Comparison of ENCODE assay signal across 8 mouse cellular contexts in genomic region chr2:158375443-158376122, GRCm38 (mm10). TPM values are rescaled to one million over a fixed set of nuclear protein-coding genes. Genes with fewer than 3 reads are reported as not detected.
DNase-seq lines count a peak whose midpoint lies in the region; ATAC-seq and TF ChIP-seq lines count a peak whose summit lies in the region.

Gene Snhg11, plus strand, starts transcription at chr2:158375638.

- H3K4me2 ChIP-seq in forebrain, embryonic 15.5 days (replicated peaks), result peak within 1 kb of the TSS; percentile 37
- peak within 1 kb of the TSS; percentile 61 for H3K4me2 ChIP-seq in kidney, embryonic 16.5 days (replicated peaks; ENCODE audit: low read depth, low read length)
- H3K4me2 ChIP-seq in limb, embryonic 14.5 days (replicated peaks; ENCODE audit: low read depth, low read length, severe bottlenecking), result peak within 1 kb of the TSS; percentile 59
- peak within 1 kb of the TSS; percentile 56 for H3K4me2 ChIP-seq in midbrain, embryonic 14.5 days (ENCODE audit: low read length)

- peaks cover 4% of the 10 kb centered on the region; the same call in 1 of the 2 replicates for H3K4me1 ChIP-seq in forebrain, embryonic 15.5 days
- no peaks in the 10 kb centered on the region; the same call in 1 of the 2 replicates for H3K4me1 ChIP-seq in kidney, embryonic 16.5 days (ENCODE audit: insufficient read depth, low read length)
- no peaks in the 10 kb centered on the region for H3K4me1 ChIP-seq in limb, embryonic 14.5 days (ENCODE audit: control insufficient read depth, insufficient read depth, low read length)
- H3K4me1 ChIP-seq in midbrain, embryonic 14.5 days (ENCODE audit: control insufficient read depth, insufficient read depth, low read length), result no peaks in the 10 kb centered on the region

- DNase-seq in gastrocnemius, postnatal 10 days, result peak; percentile 15
- DNase-seq in gastrocnemius, postnatal 36 days, result no peak
- peak; percentile 89 for DNase-seq in cerebellum, adult 11 months
- no peak for DNase-seq in limb, embryonic 14.5 days (ENCODE audit: low spot score)
- peak; percentile 91 for DNase-seq in midbrain, embryonic 14.5 days
- DNase-seq in testis, postnatal 14 days (ENCODE audit: low spot score), result peak; percentile 68

- 3% methylated on average over 36 of the region's 36 CpGs for WGBS in forebrain, embryonic 15.5 days
- WGBS in kidney, embryonic 16.5 days, result 2% methylated on average over 36 of the region's 36 CpGs
- 2% methylated on average over 35 of the region's 36 CpGs for WGBS in limb, embryonic 14.5 days
- WGBS in midbrain, embryonic 14.5 days, result 2% methylated on average over 36 of the region's 36 CpGs

- ATAC-seq in forebrain, embryonic 15.5 days (replicated peaks), result peak; percentile 74
- ATAC-seq in kidney, embryonic 16.5 days (ENCODE audit: low FRiP score, low TSS enrichment), result peak; percentile 55; the same call in 1 of the 2 replicates
- ATAC-seq in limb, embryonic 14.5 days (ENCODE audit: low FRiP score, low read depth), result 0 out of 2 replicates have a peak, but pooled peaks have one; percentile 51
- ATAC-seq in midbrain, embryonic 14.5 days (ENCODE audit: low FRiP score, low TSS enrichment), result peak; percentile 82

- H3K9me3 ChIP-seq in forebrain, embryonic 15.5 days, result no peaks in the 10 kb centered on the region
- H3K9me3 ChIP-seq in kidney, embryonic 16.5 days (ENCODE audit: low read length), result no peaks in the 10 kb centered on the region
- no peaks in the 10 kb centered on the region for H3K9me3 ChIP-seq in limb, embryonic 14.5 days (ENCODE audit: control insufficient read depth, low read length)
- H3K9me3 ChIP-seq in midbrain, embryonic 14.5 days (ENCODE audit: control insufficient read depth, low read length), result no peaks in the 10 kb centered on the region

- H3K9ac ChIP-seq in forebrain, embryonic 15.5 days (replicated peaks), result peak within 1 kb of the TSS; percentile 48
- H3K9ac ChIP-seq in kidney, embryonic 16.5 days (replicated peaks; ENCODE audit: low read length), result peak within 1 kb of the TSS; percentile 40; the same call in 1 of the 2 replicates
- peak within 1 kb of the TSS; percentile 44 for H3K9ac ChIP-seq in limb, embryonic 14.5 days (ENCODE audit: low read depth, low read length, severe bottlenecking)
- H3K9ac ChIP-seq in midbrain, embryonic 14.5 days (replicated peaks; ENCODE audit: low read length), result peak within 1 kb of the TSS; percentile 47

- TF ChIP-seq POLR2A in limb, embryonic 14.5 days (IDR thresholded peaks at IDR 0.05; ENCODE audit: borderline replicate concordance, extremely low read depth, insufficient read depth, insufficient read length), result no peak

- H3K4me3 ChIP-seq in forebrain, embryonic 15.5 days, result peak within 1 kb of the TSS; percentile 37
- H3K4me3 ChIP-seq in kidney, embryonic 16.5 days (ENCODE audit: low read length), result peak within 1 kb of the TSS; percentile 43
- H3K4me3 ChIP-seq in limb, embryonic 14.5 days (replicated peaks; ENCODE audit: low read length), result peak within 1 kb of the TSS; percentile 35
- H3K4me3 ChIP-seq in midbrain, embryonic 14.5 days (replicated peaks; ENCODE audit: low read depth, low read length), result peak within 1 kb of the TSS; percentile 38

- intact Hi-C loops in gastrocnemius, postnatal 36 days (cut with DNase I), result no loop called here

- H3K27ac ChIP-seq in forebrain, embryonic 15.5 days (replicated peaks), result peak within 1 kb of the TSS; percentile 60
- H3K27ac ChIP-seq in kidney, embryonic 16.5 days (ENCODE audit: low read length), result no peak within 1 kb of the TSS
- H3K27ac ChIP-seq in limb, embryonic 14.5 days (replicated peaks; ENCODE audit: low read depth, low read length), result no peak within 1 kb of the TSS
- peak within 1 kb of the TSS; percentile 75 for H3K27ac ChIP-seq in midbrain, embryonic 14.5 days (replicated peaks; ENCODE audit: low read depth, low read length)

- no peaks in the 10 kb centered on the region for H3K36me3 ChIP-seq in forebrain, embryonic 15.5 days
- H3K36me3 ChIP-seq in kidney, embryonic 16.5 days (ENCODE audit: insufficient read depth, low read length), result no peaks in the 10 kb centered on the region
- no peaks in the 10 kb centered on the region for H3K36me3 ChIP-seq in limb, embryonic 14.5 days (ENCODE audit: control insufficient read depth, insufficient read depth, low read length)
- peaks cover 10% of the 10 kb centered on the region for H3K36me3 ChIP-seq in midbrain, embryonic 14.5 days (ENCODE audit: control insufficient read depth, insufficient read depth, low read length)

- peaks cover 18% of the 10 kb centered on the region for H3K27me3 ChIP-seq in forebrain, embryonic 15.5 days
- peaks cover 30% of the 10 kb centered on the region for H3K27me3 ChIP-seq in kidney, embryonic 16.5 days (ENCODE audit: insufficient read depth, low read length)
- H3K27me3 ChIP-seq in limb, embryonic 14.5 days (ENCODE audit: control insufficient read depth, insufficient read depth, low read length), result peaks cover 18% of the 10 kb centered on the region
- H3K27me3 ChIP-seq in midbrain, embryonic 14.5 days (ENCODE audit: control insufficient read depth, insufficient read depth, low read length), result no peaks in the 10 kb centered on the region

RNA-seq across cellular contexts. Expression of gene Snhg11, which starts in this region (rescaled TPM):
- total RNA-seq in gastrocnemius, postnatal 10 days (2021), result 1 to 10 TPM in 1 of 2 experiments, under 1 TPM in 1; 0.68 to 1.1 TPM
- under 1 TPM in 1 of 2 experiments, not detected in 1; 0.05 TPM for total RNA-seq in gastrocnemius, postnatal 36 days (2021)
- polyA plus RNA-seq in forebrain, embryonic 15.5 days (2015; fragmentation: Nextera tagmentation; extraction: Ambion mirVana), result 108 and 109 TPM in 2 replicates
- 3.4 and 8.9 TPM in 2 replicates for polyA plus RNA-seq in kidney, embryonic 16.5 days (2015; fragmentation: Nextera tagmentation; extraction: Ambion mirVana)
- 10.8 and 11.7 TPM in 2 replicates for polyA plus RNA-seq in limb, embryonic 14.5 days (2012; rRNA removed)
- 2.8 and 3.5 TPM in 2 replicates for polyA plus RNA-seq in limb, embryonic 14.5 days (2014; fragmentation: Nextera tagmentation; extraction: Ambion mirVana)
- polyA plus RNA-seq in midbrain, embryonic 14.5 days (2014; fragmentation: Nextera tagmentation; extraction: Ambion mirVana), result 225 and 337 TPM in 2 replicates

Comparison
In these comparisons a context has a peak if more than half of its experiments do, and no peak if none do; other contexts are left out.
1. DNase-seq: peak in gastrocnemius, postnatal 10 days (single experiment), cerebellum, adult 11 months (single experiment), midbrain, embryonic 14.5 days (single experiment) and testis, postnatal 14 days (single experiment); none in gastrocnemius, postnatal 36 days (0 of 2) and limb, embryonic 14.5 days (single experiment).
2. H3K27ac ChIP-seq: peak in forebrain, embryonic 15.5 days (single experiment) and midbrain, embryonic 14.5 days (single experiment); none in kidney, embryonic 16.5 days (single experiment) and limb, embryonic 14.5 days (single experiment).
3. Peak in every context shown above with its lines, with median percentiles within 50 percentile points of each other: ATAC-seq, H3K4me2 ChIP-seq, H3K4me3 ChIP-seq and H3K9ac ChIP-seq.